23 mouse cellular contexts compared by ENCODE assay signal in genomic region chr9:56032219-56032618, GRCm38 (mm10). TPM values are rescaled to one million over a fixed set of nuclear protein-coding genes. Genes with fewer than 3 reads are reported as not detected.
A peak's percentile ranks its signal among the peaks of the same experiment; 100 is the strongest.
DNase-seq lines count a peak whose midpoint lies in the region; ATAC-seq and TF ChIP-seq lines count a peak whose summit lies in the region.
"Had no signal": no experiment of that assay in that cellular context is flagged by ENCODE, and none has a peak within 500 bp of the region (broad histone marks: within the 10 kb centered on the region; RNA-seq: fewer than 3 reads in every experiment).

No protein-coding gene starts in this region.

- no peak for TF ChIP-seq CTCF in lung, adult 2 months (IDR thresholded peaks at IDR 0.05; ENCODE audit: insufficient read depth, low read length)
- TF ChIP-seq CTCF in stomach, postnatal 0 days (IDR thresholded peaks at IDR 0.05; ENCODE audit: low read depth), result no peak

- 49% methylated on average over 3 of the region's 3 CpGs for WGBS in lung, embryonic 16.5 days
- 50% methylated on average over 3 of the region's 3 CpGs for WGBS in lung, adult 2 months
- WGBS in stomach, postnatal 0 days, result 50% methylated on average over 3 of the region's 3 CpGs

- no peak for DNase-seq in lung, adult 2 months
- DNase-seq in 416B (ENCODE audit: low read depth), result peak; percentile 15
- peak; percentile 3 for DNase-seq in MEL-GATA-1-ER (ENCODE audit: extremely low read depth, low read depth)
- DNase-seq in stomach, postnatal 0 days (ENCODE audit: low spot score), result no peak
- no peak for DNase-seq in heart, adult 9 months (ENCODE audit: low spot score in 2 of 2)
- no peak for DNase-seq in cerebellum, postnatal 4 days (ENCODE audit: low spot score in 2 of 2)
- DNase-seq: adrenal gland, adult 2 months; adrenal gland, postnatal 25 days; cerebellum, adult 18-20 months; cerebellum, adult 9-11 months; cerebellum, postnatal 36 days; forebrain, postnatal 0 days; heart, adult 18-20 months; heart, postnatal 14 days had no signal

- peak; percentile 59; the same call in 1 of the 2 replicates for ATAC-seq in lung, embryonic 16.5 days (ENCODE audit: low read depth)
- 0 out of 2 replicates have a peak, but pooled peaks have one; percentile 47 for ATAC-seq in stomach, postnatal 0 days (ENCODE audit: low FRiP score, low TSS enrichment)
- ATAC-seq: forebrain, embryonic 13.5 days; forebrain, postnatal 0 days; intestine, embryonic 15.5 days had no signal

- no peak for TF ChIP-seq POLR2A in lung, adult 2 months (IDR thresholded peaks at IDR 0.05; ENCODE audit: borderline replicate concordance, extremely low read depth, low read depth, low read length)

- no peaks in the 10 kb centered on the region for H3K36me3 ChIP-seq in lung, embryonic 16.5 days (ENCODE audit: control insufficient read depth, insufficient read depth, low read length)
- no peaks in the 10 kb centered on the region for H3K36me3 ChIP-seq in stomach, postnatal 0 days (ENCODE audit: control insufficient read depth, insufficient read depth, low read length)
- H3K36me3 ChIP-seq: embryonic facial prominence, embryonic 10.5 days; heart, embryonic 15.5 days; intestine, embryonic 15.5 days had no signal

- H3K9ac ChIP-seq in lung, embryonic 16.5 days (ENCODE audit: low read length), result no peak overlapping the region
- H3K9ac ChIP-seq in stomach, postnatal 0 days (ENCODE audit: low read length), result no peak overlapping the region
- H3K9ac ChIP-seq: forebrain, embryonic 13.5 days; forebrain, postnatal 0 days; heart, embryonic 15.5 days; hindbrain, embryonic 14.5 days; intestine, embryonic 15.5 days had no signal

- no peaks in the 10 kb centered on the region for H3K9me3 ChIP-seq in lung, embryonic 16.5 days (ENCODE audit: control insufficient read depth, low read length)
- no peaks in the 10 kb centered on the region for H3K9me3 ChIP-seq in stomach, postnatal 0 days (ENCODE audit: control insufficient read depth, low read length)
- H3K9me3 ChIP-seq: embryonic facial prominence, embryonic 10.5 days; forebrain, embryonic 13.5 days; heart, embryonic 15.5 days; intestine, embryonic 15.5 days had no signal

- H3K27me3 ChIP-seq in lung, embryonic 16.5 days (ENCODE audit: control insufficient read depth, insufficient read depth, low read depth, low read length), result no peaks in the 10 kb centered on the region
- no peaks in the 10 kb centered on the region for H3K27me3 ChIP-seq in stomach, postnatal 0 days (ENCODE audit: control insufficient read depth, insufficient read depth, low read length)
- H3K27me3 ChIP-seq: forebrain, embryonic 13.5 days; heart, embryonic 15.5 days; intestine, embryonic 15.5 days had no signal

- no peak overlapping the region for H3K4me2 ChIP-seq in lung, embryonic 16.5 days (ENCODE audit: low read depth, low read length)
- H3K4me2 ChIP-seq in stomach, postnatal 0 days (replicated peaks; ENCODE audit: low read depth), result no peak overlapping the region
- H3K4me2 ChIP-seq: forebrain, embryonic 13.5 days; heart, embryonic 11.5 days; heart, embryonic 15.5 days; hindbrain, embryonic 14.5 days; intestine, embryonic 15.5 days had no signal

- no peak for TF ChIP-seq EP300 in stomach, postnatal 0 days (optimal IDR thresholded peaks at IDR 0.05)

- no peak overlapping the region for H3K27ac ChIP-seq in lung, embryonic 16.5 days (ENCODE audit: low read length)
- no peak overlapping the region for H3K27ac ChIP-seq in stomach, postnatal 0 days (replicated peaks)
- H3K27ac ChIP-seq: embryonic facial prominence, embryonic 10.5 days; forebrain, embryonic 13.5 days; heart, embryonic 15.5 days; hindbrain, embryonic 14.5 days; intestine, embryonic 15.5 days had no signal

- no peak overlapping the region for H3K4me3 ChIP-seq in lung, embryonic 16.5 days (ENCODE audit: low read length)
- no peak overlapping the region for H3K4me3 ChIP-seq in lung, adult 2 months (replicated peaks; ENCODE audit: extremely low read depth, low read depth, low read length)
- H3K4me3 ChIP-seq in stomach, postnatal 0 days (ENCODE audit: low read depth, low read length), result no peak overlapping the region
- H3K4me3 ChIP-seq: embryonic facial prominence, embryonic 10.5 days; forebrain, embryonic 13.5 days; heart, embryonic 15.5 days; intestine, embryonic 15.5 days had no signal

- H3K4me1 ChIP-seq in lung, embryonic 16.5 days (replicated peaks; ENCODE audit: control insufficient read depth, insufficient read depth, low read length), result no peaks in the 10 kb centered on the region
- H3K4me1 ChIP-seq in lung, adult 2 months (ENCODE audit: control insufficient read depth, insufficient read depth, low read length), result no peaks in the 10 kb centered on the region
- no peaks in the 10 kb centered on the region for H3K4me1 ChIP-seq in stomach, postnatal 0 days (replicated peaks; ENCODE audit: control insufficient read depth, insufficient read depth)
- H3K4me1 ChIP-seq: embryonic facial prominence, embryonic 10.5 days; forebrain, embryonic 13.5 days; heart, embryonic 15.5 days; intestine, embryonic 15.5 days had no signal

RNA-seq across cellular contexts. Expression of gene Rcn2, which starts 9.4 kb away (rescaled TPM):
- 221 and 235 TPM in 2 replicates for polyA plus RNA-seq in lung, embryonic 16.5 days (2015; fragmentation: Nextera tagmentation; extraction: Ambion mirVana)
- 62.3 and 84.1 TPM in 2 replicates for polyA plus RNA-seq in lung, adult 2 months (2012; rRNA removed)
- 95.7 and 98.1 TPM in 2 replicates for polyA plus RNA-seq in stomach, postnatal 0 days (2015; fragmentation: Nextera tagmentation; extraction: Ambion mirVana)

RNA-seq across cellular contexts. Expression of gene 4930563M21Rik, which starts 21.9 kb away (rescaled TPM):
- not detected in 2 replicates for polyA plus RNA-seq in lung, embryonic 16.5 days (2015; fragmentation: Nextera tagmentation; extraction: Ambion mirVana)
- not detected in 2 replicates for polyA plus RNA-seq in lung, adult 2 months (2012; rRNA removed)
- not detected in 2 replicates for polyA plus RNA-seq in stomach, postnatal 0 days (2015; fragmentation: Nextera tagmentation; extraction: Ambion mirVana)
- polyA plus RNA-seq: adrenal gland, adult 2 months; C2C12; embryonic facial prominence, embryonic 14.5 days; forebrain, embryonic 13.5 days; forebrain, postnatal 0 days; heart, embryonic 11.5 days; heart, embryonic 15.5 days; hindbrain, embryonic 14.5 days; intestine, embryonic 15.5 days had no signal

RNA-seq across cellular contexts. Expression of gene Pstpip1, which starts 57.5 kb away (rescaled TPM):
- polyA plus RNA-seq in lung, embryonic 16.5 days (2015; fragmentation: Nextera tagmentation; extraction: Ambion mirVana), result 2.6 and 4.0 TPM in 2 replicates
- polyA plus RNA-seq in lung, adult 2 months (2012; rRNA removed), result 9.5 and 14.5 TPM in 2 replicates
- polyA plus RNA-seq in stomach, postnatal 0 days (2015; fragmentation: Nextera tagmentation; extraction: Ambion mirVana), result 3.9 and 5.0 TPM in 2 replicates

Comparison
In these comparisons a context has a peak if more than half of its experiments do, and no peak if none do; other contexts are left out.
1. DNase-seq: peak in 416B (single experiment) and MEL-GATA-1-ER (single experiment); none in lung, adult 2 months (single experiment), stomach, postnatal 0 days (single experiment), heart, adult 9 months (0 of 2) and cerebellum, postnatal 4 days (0 of 2).